Mouse (Mus musculus) common myeloid progenitor, adult 5-6 weeks (primary cell): ENCODE measurements at regions not wholly inside any gene's neighbourhood (a gene's known extent, or its start where the extent isn't known, plus 50 kb on each side); places are given as distances from the start of the nearest gene placed in this dataset.

Experiments used
- ATAC-seq: replicated peaks from 2 replicates; pipeline ENCODE4 v1.8.0; 2016; ENCODE audit warnings: low read depth, mild to moderate bottlenecking, moderate TSS enrichment, inconsistent platforms; ENCODE audit not compliant: poor library complexity, severe bottlenecking

DNA sequence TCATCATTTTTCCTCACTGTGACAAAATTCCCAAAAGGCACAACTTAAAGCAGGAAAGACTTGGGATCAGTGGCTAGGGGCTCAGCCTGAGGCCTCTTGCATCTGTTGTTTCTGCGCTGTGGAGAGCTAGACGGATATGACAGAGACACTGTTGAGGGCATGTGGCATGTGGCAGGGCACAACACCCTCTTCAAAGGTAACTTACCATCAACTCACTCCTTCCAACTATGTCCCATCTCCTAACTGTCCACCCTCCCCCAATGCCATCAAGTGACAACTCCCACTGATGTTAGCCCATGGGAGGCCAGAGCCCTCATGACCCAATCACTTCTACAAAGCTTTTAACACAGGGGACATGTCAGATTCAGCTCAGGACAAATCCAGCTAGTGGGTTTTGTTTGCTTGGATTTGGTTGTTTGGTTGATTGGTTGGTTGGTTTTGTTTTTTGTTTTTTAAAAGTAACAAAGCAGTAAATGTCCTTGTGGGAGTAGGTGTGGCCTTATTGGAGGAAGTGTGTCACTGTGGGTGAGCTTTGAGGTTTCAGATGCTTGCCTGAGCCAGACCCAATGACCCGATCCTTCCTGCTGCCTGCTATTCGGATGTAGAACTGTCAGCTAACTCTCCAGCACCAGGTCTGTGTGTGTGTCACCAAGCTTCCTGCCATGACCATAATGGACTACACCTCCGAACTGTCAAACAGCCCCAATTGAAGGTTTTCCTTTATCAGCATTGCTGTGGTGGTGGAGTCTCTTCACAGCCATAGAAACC, 53.2 kb upstream of the Lef1 start:
- peak; percentile 99 for ATAC-seq

DNA sequence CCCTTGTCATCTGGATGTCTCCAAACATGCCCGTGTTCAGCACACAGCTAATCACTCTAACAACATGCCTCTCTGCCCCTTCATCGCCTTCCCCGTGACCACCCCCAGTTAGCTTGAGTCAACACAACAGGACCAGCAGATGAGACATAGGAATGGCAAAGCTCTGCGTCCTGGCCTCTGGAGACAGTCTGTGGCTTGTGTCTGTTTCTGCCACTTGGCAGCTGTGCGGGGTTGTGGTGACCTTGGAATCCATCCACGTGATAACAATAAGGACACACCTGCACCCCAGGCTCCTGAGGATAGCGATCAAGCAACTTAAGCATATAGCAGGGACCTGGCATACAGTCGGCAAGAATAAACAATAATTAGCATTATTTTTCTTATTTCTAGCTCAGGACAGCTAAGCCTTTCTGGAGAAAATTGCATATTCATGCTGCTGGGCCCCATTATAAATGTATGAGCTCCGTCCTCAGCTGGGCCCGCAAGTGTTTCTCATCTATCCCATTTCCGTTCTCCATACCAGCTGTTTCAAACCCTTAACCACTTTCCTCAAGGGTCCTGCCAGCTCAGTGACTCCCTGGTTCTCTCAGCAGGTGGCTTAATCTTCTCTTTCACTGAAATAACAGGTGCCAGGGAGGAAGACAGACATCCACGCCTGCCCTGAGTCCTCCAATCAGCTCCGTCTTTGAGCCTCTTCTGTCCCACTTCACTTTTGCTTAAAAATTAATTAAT, 55.9 kb upstream of the Lef1 start:
- ATAC-seq = no peak

DNA sequence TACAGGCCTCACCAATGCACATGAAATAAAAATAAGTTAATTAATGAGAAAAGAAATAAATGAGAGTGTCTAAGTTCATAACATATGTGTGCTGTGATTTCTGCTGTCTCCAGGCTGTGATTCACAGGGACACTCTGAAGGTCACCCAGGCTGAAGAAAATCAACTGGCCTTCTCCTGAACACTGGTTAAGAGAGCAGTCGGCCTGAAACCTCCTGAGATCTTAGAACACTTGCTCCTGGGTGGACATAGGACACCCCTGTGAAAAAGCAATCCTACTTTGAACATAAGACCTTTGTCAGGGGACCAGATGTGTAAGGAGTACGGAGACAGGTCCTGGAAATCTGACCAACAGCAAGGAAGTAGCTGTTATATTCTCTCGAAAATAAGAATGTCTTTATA, 62.6 kb upstream of the Lef1 start:
- no peak for ATAC-seq

DNA sequence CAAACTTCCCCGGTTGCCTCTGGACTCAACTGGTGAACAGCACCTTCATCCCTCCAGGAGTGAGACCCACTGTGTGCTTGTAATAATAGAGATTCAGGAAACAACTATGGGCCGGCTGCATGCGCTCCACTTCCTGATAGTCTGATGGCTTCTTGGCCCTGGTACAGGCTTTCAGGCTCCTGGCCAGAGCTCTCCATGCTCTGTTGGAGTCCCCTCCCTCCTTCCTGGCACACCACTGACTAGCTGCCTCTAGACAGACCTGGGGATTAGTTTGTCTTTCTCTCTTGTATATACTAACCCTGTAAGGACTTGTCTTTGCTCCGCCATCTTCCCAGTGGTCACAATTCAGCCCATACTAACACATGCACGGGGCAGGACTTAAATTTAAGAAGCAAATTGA, 63.9 kb upstream of the Lef1 start:
- no peak for ATAC-seq

DNA sequence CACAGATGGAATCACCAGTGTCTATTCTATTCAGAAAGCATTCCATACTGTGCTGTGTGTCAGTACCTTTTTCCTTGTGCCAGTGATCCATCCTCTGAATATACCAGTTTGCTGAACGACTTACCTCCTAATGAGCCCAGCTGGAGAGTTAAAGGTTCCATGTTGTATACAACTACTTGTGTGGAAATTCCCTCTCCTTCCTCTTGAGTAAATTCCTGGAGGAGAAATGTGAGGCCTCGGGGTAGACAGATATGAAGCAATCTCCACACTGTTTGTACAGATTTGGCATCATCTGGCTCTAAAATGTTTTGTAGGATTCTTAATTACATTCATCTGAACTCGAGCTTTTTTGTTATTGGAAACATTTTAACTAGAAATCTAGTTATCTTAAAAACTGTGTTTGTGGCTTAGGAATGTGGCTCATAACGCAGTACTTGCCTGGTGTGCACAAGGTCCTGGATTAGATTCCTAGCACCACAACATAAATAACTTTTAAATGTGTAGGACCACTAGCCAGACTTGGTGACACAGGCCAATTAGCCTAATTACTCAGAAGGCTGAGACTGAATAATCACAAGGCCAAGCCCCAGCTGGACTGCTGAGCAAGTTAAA, 70.0 kb upstream of the Lef1 start:
- no peak for ATAC-seq

DNA sequence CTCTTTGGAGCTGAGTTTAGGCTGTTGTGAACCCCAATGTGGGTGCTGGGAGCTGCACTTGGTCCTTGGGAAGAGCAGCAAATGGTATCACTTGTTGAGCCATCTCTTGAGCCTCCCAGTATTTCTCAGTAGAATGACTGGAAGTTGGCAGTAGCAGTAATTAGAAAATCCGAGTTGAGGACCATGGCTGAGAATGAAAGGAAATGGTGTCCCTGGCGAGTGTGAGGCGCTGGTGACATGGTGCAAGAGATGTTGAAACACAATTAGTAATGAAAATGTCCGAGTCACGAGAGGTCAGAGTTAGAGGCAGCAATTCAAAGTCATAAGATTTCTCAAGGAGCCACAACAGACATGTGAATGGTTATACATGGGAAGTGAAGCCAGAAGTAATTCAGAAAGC, 73.2 kb upstream of the Lef1 start:
- no peak for ATAC-seq

DNA sequence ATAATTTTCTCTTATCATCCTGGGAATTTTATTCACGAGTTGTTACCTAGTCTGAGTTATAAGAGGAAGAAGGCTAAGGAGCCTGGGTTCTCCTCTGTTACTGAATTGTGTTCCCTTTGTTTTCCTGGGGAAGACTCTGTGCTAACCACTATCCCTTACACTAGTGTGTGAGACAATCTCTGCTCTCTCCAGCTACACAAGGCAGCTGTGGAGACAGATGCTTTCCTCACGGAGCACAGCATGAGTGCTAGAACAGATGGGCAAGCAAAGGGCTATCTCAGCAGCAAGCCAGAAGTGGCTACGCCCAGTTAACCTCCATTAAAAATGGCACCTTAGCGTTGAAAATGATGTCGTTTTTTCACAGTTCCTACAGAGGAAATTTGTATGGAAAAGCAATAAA, 75.5 kb upstream of the Lef1 start:
- no peak for ATAC-seq

DNA sequence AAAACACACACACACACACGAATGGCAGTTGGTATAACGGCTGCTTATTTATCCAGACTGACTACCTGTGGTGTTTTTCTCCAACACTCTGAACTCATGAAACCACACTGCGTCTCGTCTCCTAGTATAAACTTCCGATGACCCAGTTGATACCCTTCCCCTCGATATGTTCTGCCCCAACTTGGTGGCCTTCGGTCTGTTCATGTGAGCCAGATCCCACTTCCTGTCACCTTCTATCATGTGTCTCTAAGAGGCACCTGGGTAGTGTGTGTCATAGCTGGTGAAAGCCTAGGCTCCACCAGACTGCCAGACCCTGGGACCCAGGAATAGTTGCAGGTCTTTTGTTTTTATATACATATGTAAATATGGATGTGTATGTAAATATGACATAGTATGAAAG, 83.9 kb upstream of the Lef1 start:
- no peak for ATAC-seq

DNA sequence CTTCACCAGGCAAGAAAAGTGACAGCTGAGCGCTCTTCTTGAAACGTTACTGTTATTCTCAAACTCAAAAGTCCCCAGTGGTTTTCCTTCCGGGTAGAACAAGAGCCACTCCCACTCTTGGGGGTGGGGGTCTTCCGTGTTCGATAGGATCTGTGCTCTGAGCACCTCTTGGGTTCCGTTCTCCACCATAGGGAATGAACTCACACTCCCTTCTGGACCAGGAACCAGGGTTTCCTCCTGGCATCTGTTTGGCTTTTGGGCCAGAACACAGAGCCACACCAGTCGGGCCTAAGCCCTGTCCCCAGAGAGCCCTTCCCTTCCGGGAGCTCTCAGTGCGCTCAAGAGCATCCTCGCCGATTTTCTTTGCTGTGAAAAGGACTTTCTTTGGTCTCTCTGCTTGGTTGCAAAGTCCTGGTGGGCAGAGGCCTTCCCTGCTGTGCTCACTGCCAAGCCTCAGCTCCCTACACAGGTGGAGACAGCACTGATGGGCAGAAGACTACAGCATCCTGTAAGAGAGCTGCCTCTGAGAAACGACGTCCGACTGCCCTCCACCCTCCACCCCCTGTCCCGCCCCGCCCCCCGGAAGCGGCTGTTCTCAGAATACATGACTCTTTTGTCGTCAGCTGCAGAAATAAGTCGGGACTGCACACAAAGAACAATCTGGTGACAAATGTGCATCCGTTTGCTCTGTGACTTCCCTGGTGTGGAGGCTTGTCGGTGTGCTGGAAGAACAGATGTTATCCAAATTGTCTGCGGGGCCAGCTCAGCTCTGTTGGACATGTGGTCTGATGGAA, 90.9 kb upstream of the Lef1 start:
- peak; percentile 77 for ATAC-seq

DNA sequence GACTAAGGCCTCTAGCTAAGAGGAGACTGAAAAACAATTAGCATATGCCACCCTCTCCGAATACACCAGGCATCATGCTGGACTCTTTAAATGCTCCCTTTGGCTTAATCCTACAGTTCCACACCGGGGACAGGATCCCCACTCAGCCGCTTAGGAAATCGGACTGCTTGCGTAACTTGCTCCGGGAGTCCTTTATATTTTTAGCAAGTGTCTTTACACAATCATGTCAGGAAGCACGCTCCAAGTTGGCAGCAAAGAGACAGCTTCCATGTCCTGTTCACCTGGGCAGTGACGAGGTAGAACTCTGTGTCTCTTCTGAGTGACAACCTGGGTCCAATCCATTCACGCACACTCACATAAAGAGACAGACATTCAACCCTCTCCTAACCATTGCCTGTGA, 92.4 kb upstream of the Lef1 start:
- ATAC-seq = no peak

DNA sequence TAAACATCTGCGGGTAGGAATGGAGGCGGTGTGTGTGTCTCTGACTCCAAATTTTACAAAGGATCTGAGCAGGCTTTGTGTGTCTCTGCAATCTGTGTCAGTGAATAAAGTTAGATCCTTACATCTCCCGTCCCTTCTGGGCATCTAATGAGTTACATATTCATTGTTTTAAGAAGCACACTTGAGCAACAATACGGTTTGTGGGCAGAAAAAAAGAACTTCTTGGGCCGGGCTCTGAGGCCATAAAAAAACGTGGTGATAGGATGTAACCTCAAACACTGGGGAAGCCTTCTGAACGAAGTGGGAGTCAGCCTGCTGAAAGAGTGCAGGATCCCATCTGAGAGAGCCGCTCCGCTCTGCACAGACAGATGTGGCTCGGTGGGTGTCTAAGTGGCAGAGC, 94.2 kb upstream of the Lef1 start:
- ATAC-seq = no peak

DNA sequence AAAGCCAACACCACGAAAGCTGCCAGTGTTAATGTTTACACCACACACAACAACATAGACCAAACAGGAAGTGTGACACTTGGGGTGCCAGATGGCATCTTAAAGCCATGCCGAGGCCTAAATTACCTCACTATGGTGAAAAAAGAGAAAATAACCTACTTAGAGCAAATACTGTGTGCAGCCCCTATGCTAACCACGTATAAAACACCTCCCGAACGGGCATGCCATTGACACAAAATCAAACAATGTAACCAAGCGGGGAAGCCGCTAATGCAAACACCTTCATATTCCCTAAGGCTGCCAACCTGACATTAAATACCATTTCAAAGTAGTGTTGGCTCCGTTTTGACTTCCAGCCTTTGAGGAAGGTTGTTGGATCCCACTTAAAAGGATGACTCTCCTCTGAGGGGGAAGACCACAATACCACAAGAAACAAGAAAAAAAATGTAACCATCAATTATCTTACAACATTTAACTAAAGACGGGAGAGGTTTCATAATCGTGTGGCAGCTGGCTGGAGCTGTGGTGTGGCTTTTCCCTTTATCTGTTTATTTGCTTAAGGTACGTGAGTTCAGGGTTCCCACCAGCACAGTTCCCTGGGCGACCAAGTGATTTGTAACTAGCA, 96.1 kb upstream of the Lef1 start:
- ATAC-seq = peak; percentile 86

DNA sequence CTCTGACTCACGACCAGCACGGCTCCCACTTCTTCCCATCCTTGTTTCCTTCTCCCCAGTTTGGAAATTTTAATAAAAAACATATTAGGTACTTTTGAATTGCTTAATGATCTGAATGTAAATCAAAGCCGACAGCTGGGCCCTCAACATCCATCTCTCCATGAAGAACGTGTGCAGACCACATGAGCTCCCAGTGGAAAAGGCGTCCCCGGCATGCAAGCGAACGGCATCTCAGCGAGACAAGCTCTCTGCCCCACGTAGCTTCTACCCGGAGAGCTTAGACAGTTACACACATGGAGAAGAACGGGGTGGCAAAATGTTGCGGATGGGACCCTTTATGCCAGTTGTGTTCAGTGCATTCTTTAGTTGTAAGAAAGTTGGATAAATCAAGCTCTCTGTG, 109.6 kb upstream of the Lef1 start:
- ATAC-seq = no peak

DNA sequence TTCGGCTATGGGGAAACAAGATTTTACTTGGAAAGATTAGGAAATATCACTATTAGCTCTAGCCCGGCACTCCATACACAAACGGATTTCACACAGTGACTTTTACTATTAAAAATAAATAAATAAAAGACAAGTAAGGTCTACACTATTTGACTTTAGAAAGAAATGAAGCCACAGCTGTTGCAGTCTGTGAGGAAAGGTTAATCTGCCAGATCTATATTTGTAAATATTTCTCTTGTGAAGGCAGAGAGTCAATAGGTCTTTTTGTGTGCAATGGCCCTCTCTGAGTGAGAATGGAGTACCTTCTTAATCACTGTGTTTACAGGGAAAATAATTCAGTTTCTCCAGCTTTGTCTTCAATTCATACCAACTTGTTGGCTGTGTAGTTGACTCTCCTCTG, 110.0 kb upstream of the Lef1 start:
- ATAC-seq = no peak

DNA sequence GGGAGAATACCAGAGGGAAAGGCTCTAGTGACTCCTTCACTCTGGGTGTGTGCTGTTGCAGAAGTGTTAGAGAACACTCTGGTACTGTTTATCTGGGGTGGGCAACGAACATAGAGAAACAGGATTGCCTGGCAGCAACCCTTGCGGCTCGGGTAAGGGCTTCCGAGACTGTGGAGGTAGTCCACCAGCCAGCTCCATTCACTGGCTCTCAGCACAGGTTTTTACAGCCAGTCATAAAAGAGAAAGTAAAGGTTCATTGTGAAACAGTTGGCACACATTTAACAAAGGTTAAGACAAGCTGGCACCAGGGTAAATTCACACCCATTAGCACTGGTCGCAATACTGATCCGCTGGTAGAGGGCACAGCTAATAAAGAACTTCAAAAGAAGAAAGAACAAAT, 110.5 kb upstream of the Lef1 start:
- no peak for ATAC-seq

DNA sequence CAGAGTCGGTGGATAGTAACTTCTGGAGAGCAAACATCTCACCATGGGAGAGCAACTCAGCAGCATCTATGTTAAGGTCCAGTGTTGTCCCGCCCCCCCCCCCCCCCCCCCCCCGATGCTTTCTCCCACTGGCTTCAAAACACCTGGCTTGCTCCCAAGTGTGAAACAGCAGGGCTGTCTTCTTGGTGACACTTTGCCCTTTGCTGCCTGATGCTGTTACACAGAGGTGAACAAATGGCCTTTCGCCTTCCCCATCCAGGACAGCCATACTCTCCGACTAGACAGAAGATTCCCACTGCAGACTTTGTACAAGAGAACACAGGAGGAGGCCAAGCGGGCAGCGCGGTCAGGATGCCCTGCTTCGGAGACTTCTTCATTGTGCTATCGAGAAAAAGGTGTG, 111.8 kb upstream of the Lef1 start:
- ATAC-seq = no peak

DNA sequence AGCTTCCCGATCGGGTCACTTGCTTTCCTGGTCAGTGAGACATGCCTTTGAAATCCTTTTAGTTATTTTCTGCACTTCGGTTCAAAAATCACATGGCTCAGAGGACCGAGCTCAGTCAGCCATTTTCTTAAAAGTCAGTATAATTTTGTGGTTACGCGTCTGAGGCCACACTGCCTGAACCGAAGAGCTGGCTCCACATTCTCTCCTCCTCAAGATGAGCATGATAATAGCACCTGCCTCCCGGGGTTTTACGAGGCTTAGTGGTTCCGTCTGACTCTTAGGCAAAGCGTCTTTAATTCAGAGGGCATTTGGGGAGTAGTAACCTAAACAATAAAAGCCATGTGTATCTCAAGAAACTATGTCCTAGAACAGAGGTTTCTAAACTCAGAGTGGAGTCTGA, 113.5 kb upstream of the Lef1 start:
- no peak for ATAC-seq

DNA sequence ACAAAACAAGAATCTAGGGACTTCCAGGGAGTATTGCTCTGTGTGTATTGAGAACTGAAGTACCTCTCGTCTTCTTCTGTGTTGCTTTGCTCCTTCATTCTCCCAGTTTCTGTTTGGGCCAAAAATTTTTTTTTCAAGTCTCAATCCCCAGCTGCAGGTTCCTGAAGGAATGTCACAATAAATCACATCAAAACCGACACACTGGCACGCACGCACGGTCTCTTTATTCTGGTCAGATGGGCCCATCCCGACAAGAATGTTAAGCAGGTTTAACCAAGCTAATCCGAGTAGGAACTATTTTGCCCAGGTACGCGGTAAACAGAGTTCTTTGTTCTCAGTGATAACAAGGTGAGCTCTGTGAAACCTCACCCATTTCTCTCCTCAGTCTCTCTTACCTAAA, 118.3 kb upstream of the Lef1 start:
- ATAC-seq = no peak

DNA sequence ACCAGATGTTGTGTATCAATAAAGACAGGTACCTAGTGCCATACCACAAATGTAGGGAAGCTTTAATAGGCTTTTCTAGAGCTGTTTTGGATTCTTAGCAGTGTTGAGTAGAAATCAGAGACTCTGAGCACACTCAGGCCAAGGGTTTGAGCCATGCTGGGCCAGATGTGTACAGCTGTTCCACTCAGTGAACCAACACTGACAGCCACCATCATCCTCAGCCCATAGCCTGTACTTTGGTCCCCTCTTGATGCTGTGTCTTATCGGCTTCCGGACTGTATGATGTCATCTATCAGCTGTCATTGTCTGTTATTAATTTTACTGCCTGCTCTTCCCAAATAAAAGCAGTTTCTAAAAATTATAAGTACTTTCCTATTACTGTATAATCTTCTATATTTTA, 123.6 kb upstream of the Lef1 start:
- ATAC-seq = no peak

DNA sequence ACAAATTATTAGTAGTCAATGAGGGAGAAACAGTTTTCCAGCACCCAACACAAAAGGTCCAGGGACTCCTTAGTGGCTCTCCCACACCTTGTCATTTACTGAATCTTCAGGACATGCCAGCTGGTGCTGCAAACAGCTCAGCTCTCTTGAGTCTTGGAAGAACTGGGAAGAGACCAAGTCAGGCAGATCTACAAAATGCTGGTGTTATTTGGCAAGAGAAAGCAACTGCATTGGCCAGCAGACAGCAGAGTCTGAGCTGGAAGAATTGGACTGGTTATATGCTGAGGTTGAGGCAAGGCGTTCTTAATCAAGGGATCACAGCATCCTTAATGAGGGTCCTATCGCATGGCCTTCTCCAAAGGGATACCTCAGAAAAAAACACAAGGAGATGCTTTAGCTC, 124.2 kb upstream of the Lef1 start:
- ATAC-seq = no peak
